Mouse (Mus musculus) embryonic facial prominence, embryonic 15.5 days (tissue): Measurements from ENCODE around the gene Gm6509. TPM values are rescaled to one million over a fixed set of nuclear protein-coding genes. Genes with fewer than 3 reads are reported as not detected.
"Not testable (repeated sequence)": the region's sequence is repeated elsewhere in the genome, so short reads cannot be mapped to it uniquely, and the experiment has no call there.

Source experiments
- ATAC-seq: fragments of 200-750 bp; cut with Nextera tagmentation; 2 replicates; pipeline ENCODE4 v1.8.0; 2017; ENCODE audit warnings: low read depth, moderate TSS enrichment; ENCODE audit not compliant: insufficient number of reproducible peaks, low FRiP score, low TSS enrichment
- H3K27ac ChIP-seq: fragments of 300-500 bp; sonication (generic); replicated peaks from 2 replicates; pipeline ENCODE4 v1.5.1; 2015; ENCODE audit warnings: mild to moderate bottlenecking, inconsistent platforms
- H3K27me3 ChIP-seq: fragments of 300-500 bp; sonication (generic); 2 replicates; pipeline ENCODE4 v1.6.1; 2015; ENCODE audit warnings: inconsistent platforms
- H3K36me3 ChIP-seq: fragments of 300-500 bp; sonication (generic); 2 replicates; pipeline ENCODE4 v1.6.1; 2015; ENCODE audit warnings: mild to moderate bottlenecking, inconsistent platforms
- H3K4me1 ChIP-seq: fragments of 300-500 bp; sonication (generic); 2 replicates; pipeline ENCODE4 v1.6.1; 2015; ENCODE audit warnings: inconsistent platforms
- H3K4me2 ChIP-seq: fragments of 300-500 bp; sonication (generic); replicated peaks from 2 replicates; pipeline ENCODE4 v1.6.1; 2015; ENCODE audit warnings: mild to moderate bottlenecking, inconsistent platforms
- H3K4me3 ChIP-seq: fragments of 300-500 bp; sonication (generic); replicated peaks from 2 replicates; pipeline ENCODE4 v1.5.1; 2015; ENCODE audit warnings: mild to moderate bottlenecking, inconsistent platforms
- H3K9ac ChIP-seq: fragments of 300-500 bp; sonication (generic); 2 replicates; pipeline ENCODE4 v1.6.1; 2015; ENCODE audit warnings: inconsistent platforms
- H3K9me3 ChIP-seq: fragments of 300-500 bp; sonication (generic); replicated peaks from 2 replicates; pipeline ENCODE4 v1.6.1; 2016; ENCODE audit warnings: inconsistent platforms
- WGBS: fragments of 180-500 bp; shearing (Covaris S2); methylation state at CpG from one replicate; pipeline ENCODE4 v1.1.7; 2015; 5-methylcytosine and 5-hydroxymethylcytosine counted together
- polyA plus RNA-seq: library from polyadenylated mRNA; unstranded; fragments of >200 nt; fragmentation: Nextera tagmentation; extraction: Ambion mirVana; gene quantifications from 2 replicates; pipeline ENCODE4 v1.2.1, GENCODE M21; 2015

Gene Gm6509
- polyA plus RNA-seq = not detected in 2 replicates

DNA sequence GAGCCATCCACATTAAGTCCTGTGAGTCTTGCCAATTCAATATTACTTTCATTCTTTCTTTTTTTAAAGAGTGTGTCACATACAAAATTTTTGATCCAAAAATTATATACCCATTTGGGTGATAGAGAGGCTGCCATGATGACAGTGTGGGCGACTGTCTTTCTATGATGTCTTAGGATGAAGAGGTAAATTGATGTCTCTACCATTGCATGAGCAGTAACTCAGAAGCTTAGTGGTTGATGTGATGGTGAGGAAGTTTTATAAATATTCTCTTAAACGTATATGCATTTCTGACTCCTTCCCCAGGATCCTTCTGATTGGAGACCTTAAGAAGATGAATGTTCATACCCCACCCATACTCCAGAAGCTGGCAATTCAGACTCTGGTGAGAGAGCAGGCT is at the start of gene Gm6509:
Gene Gm6509, plus strand, starts transcription at position 301 of the 400 bp plus-strand sequence.
- not testable (repeated sequence) for H3K4me3 ChIP-seq, H3K27me3 ChIP-seq, H3K27ac ChIP-seq, ATAC-seq, H3K9me3 ChIP-seq, H3K36me3 ChIP-seq, H3K9ac ChIP-seq, H3K4me1 ChIP-seq, H3K4me2 ChIP-seq
- 83% methylated on average over 1 of the region's 2 CpGs for WGBS

DNA sequence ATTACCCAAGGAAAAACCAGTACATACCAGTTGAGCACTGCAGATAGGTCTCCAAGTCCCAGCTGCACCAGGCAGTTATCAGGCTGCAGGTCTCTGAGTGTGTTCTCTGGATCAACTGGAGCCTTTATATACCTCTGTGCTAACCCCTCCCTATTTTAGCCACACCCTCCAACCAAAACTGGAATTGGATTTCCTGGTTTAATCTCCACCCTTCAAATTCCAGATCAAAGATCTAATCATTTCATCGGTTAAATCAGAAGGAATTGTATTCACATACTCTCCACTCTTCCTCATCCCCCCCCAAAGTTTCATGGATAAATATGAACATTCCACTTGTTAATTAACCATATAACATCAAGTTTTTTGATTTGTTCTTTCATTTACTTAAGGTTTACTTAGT is 7.5 kb upstream of the Gm6509 start, which contains the start of gene Gm3147:
Gene Gm3147, minus strand, starts transcription at position 101 of the 400 bp plus-strand sequence.
- WGBS = no CpG with 5 or more reads among the region's 1 CpGs
- not testable (repeated sequence) for H3K4me3 ChIP-seq, H3K27me3 ChIP-seq, H3K9me3 ChIP-seq, H3K4me2 ChIP-seq, H3K27ac ChIP-seq, H3K4me1 ChIP-seq, H3K9ac ChIP-seq, H3K36me3 ChIP-seq, ATAC-seq

DNA sequence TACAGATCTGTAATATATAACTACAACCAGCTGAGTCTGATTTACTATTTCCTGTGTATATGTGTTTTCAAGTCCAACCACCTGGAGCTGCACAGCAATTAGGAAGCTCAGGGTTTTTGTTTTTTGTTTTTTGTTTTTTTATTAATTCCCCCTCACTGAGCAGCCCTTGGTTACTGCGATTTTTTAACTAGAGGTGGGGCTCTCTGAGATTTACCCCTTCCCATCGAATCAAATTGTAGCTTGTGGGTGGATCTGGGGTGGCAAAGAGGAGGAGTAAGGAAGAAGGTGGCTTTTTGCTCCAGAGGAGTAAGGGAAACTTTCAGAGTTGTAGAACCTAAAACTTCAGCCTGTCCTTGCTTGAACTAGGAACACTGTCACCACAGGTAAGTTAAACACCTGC is 24.3 kb downstream of the Gm6509 start, which contains the start of gene Gm6205:
Gene Gm6205, plus strand, starts transcription at position 301 of the 400 bp plus-strand sequence.
- no CpG with 5 or more reads among the region's 2 CpGs for WGBS
- ATAC-seq = not testable (repeated sequence)

More for the DNA sequence above, 24.3 kb downstream of the Gm6509 start, which contains the start of gene Gm6205:
- not testable (repeated sequence) for H3K4me2 ChIP-seq, H3K27ac ChIP-seq, H3K36me3 ChIP-seq, H3K9me3 ChIP-seq, H3K9ac ChIP-seq, H3K4me1 ChIP-seq, H3K4me3 ChIP-seq, H3K27me3 ChIP-seq

Other genes with a start within 250 kb of the Gm6509 start
- not detected in 2 replicates for gene Gm7682, start 178.2 kb upstream of the Gm6509 start, polyA plus RNA-seq
- gene Gm3139, start 97.7 kb upstream of the Gm6509 start, polyA plus RNA-seq = not detected in 2 replicates
- gene Gm3147, start 7.6 kb upstream of the Gm6509 start, polyA plus RNA-seq = not detected in 2 replicates
- not detected in 2 replicates for gene Gm6205, start 24.4 kb downstream of the Gm6509 start, polyA plus RNA-seq
- gene Gm3183, start 241.5 kb downstream of the Gm6509 start, polyA plus RNA-seq = not detected in 2 replicates